Mouse (Mus musculus) heart, embryonic 15.5 days (tissue): ENCODE data around the gene Calcr. TPM values are rescaled to one million over a fixed set of nuclear protein-coding genes. Genes with fewer than 3 reads are reported as not detected.
"Not testable (repeated sequence)": the region's sequence is repeated elsewhere in the genome, so short reads cannot be mapped to it uniquely, and the experiment has no call there.

Experiments used
- ATAC-seq: fragments of 200-750 bp; cut with Nextera tagmentation; replicated peaks from 2 replicates; pipeline ENCODE4 v1.8.0; 2017; ENCODE audit warnings: low read depth, moderate TSS enrichment; ENCODE audit not compliant: insufficient number of reproducible peaks, insufficient read depth, low FRiP score
- H3K27ac ChIP-seq: fragments of 300-500 bp; sonication (generic); 2 replicates; pipeline ENCODE4 v1.5.1; 2015; ENCODE audit warnings: mild to moderate bottlenecking, inconsistent platforms
- H3K27me3 ChIP-seq: fragments of 300-500 bp; sonication (generic); 2 replicates; pipeline ENCODE4 v1.6.1; 2015; ENCODE audit warnings: inconsistent platforms
- H3K36me3 ChIP-seq: fragments of 300-500 bp; sonication (generic); 2 replicates; pipeline ENCODE4 v1.6.1; 2015; ENCODE audit warnings: mild to moderate bottlenecking, inconsistent platforms
- H3K4me1 ChIP-seq: fragments of 300-500 bp; sonication (generic); replicated peaks from 2 replicates; pipeline ENCODE4 v1.6.1; 2015; ENCODE audit warnings: inconsistent platforms
- H3K4me2 ChIP-seq: fragments of 300-500 bp; sonication (generic); 2 replicates; pipeline ENCODE4 v1.6.1; 2015; ENCODE audit warnings: inconsistent platforms, mild to moderate bottlenecking, moderate library complexity
- H3K4me3 ChIP-seq: fragments of 300-500 bp; sonication (generic); 2 replicates; pipeline ENCODE4 v1.5.1; 2015; ENCODE audit warnings: mild to moderate bottlenecking, inconsistent platforms
- H3K9ac ChIP-seq: fragments of 300-500 bp; sonication (generic); 2 replicates; pipeline ENCODE4 v1.6.1; 2015; ENCODE audit warnings: mild to moderate bottlenecking, inconsistent platforms
- H3K9me3 ChIP-seq: fragments of 300-500 bp; sonication (generic); replicated peaks from 2 replicates; pipeline ENCODE4 v1.6.1; 2016; ENCODE audit warnings: inconsistent platforms
- WGBS: fragments of 180-500 bp; shearing (Covaris S2); methylation state at CpG from one replicate; pipeline ENCODE4 v1.1.7; 2015; ENCODE audit warnings: mixed read lengths; 5-methylcytosine and 5-hydroxymethylcytosine counted together
- polyA plus RNA-seq: library from polyadenylated mRNA; unstranded; fragments of >200 nt; fragmentation: Nextera tagmentation; extraction: Ambion mirVana; gene quantifications from 2 replicates; pipeline ENCODE4 v1.2.1, GENCODE M21; 2015

Calcr gene
- polyA plus RNA-seq = 0.13 and 0.21 TPM in 2 replicates

GRCm38 (mm10) chr6:3764230-3764764 is at the start of gene Calcr:
Gene Calcr (minus strand): TSS chr6:3764714.
- WGBS = 3% methylated on average over 12 of the region's 12 CpGs
- H3K9ac ChIP-seq = no peak within 1 kb of the TSS

GRCm38 (mm10) chr6:3767485-3767884 is 3.0 kb upstream of the Calcr start:
- Histone ChIP-seq H3K27ac (no peak overlapping the region), H3K4me2 (no peak overlapping the region), H3K9me3 (no peaks in the 10 kb centered on the region), H3K27me3 (peaks cover 43% of the 10 kb centered on the region), H3K4me1 (peaks cover 10% of the 10 kb centered on the region), H3K4me3 (no peak overlapping the region), H3K36me3 (no peaks in the 10 kb centered on the region), H3K9ac (no peak overlapping the region)
- WGBS = 84% methylated on average over 2 of the region's 2 CpGs
- no peak for ATAC-seq

More at GRCm38 (mm10) chr6:3764230-3764764, at the start of gene Calcr:
- Histone ChIP-seq H3K4me3 (peak within 1 kb of the TSS; percentile 53), H3K36me3 (no peaks in the 10 kb centered on the region), H3K27me3 (peaks cover 49% of the 10 kb centered on the region), H3K27ac (no peak within 1 kb of the TSS), H3K4me2 (peak within 1 kb of the TSS; percentile 86), H3K9me3 (no peaks in the 10 kb centered on the region), H3K4me1 (peaks cover 10% of the 10 kb centered on the region)
- ATAC-seq = no peak

- H3K27me3 ChIP-seq = peaks cover 49% of the 10 kb centered on the region
- no peak overlapping the region for H3K27ac ChIP-seq
- H3K9ac ChIP-seq = no peak overlapping the region
- H3K4me2 ChIP-seq = peak overlapping the region; percentile 86
- no peaks in the 10 kb centered on the region for H3K9me3 ChIP-seq
- H3K4me1 ChIP-seq = peaks cover 10% of the 10 kb centered on the region
- ATAC-seq = no peak
- 0% methylated on average over 37 of the region's 39 CpGs for WGBS
- H3K4me3 ChIP-seq = peak overlapping the region; percentile 53
- H3K36me3 ChIP-seq = no peaks in the 10 kb centered on the region
These were observed 1.1 kb downstream of the Calcr start for GRCm38 (mm10) chr6:3763171-3763967.

- Histone ChIP-seq H3K9me3 (no peaks in the 10 kb centered on the region), H3K27ac (no peak overlapping the region), H3K9ac (no peak overlapping the region), H3K4me2 (no peak overlapping the region), H3K4me3 (no peak overlapping the region), H3K36me3 (no peaks in the 10 kb centered on the region), H3K27me3 (no peaks in the 10 kb centered on the region), H3K4me1 (no peaks in the 10 kb centered on the region)
- no peak for ATAC-seq
- WGBS = 67% methylated on average over 3 of the region's 3 CpGs
These were observed 12.9 kb downstream of the Calcr start for GRCm38 (mm10) chr6:3751576-3751975.

- 77% methylated on average over 5 of the region's 5 CpGs for WGBS
- Histone ChIP-seq H3K9ac (no peak overlapping the region), H3K4me1 (no peaks in the 10 kb centered on the region), H3K4me3 (no peak overlapping the region), H3K27me3 (no peaks in the 10 kb centered on the region), H3K4me2 (no peak overlapping the region), H3K36me3 (no peaks in the 10 kb centered on the region), H3K9me3 (no peaks in the 10 kb centered on the region), H3K27ac (no peak overlapping the region)
- ATAC-seq = no peak
These were observed 14.9 kb downstream of the Calcr start for GRCm38 (mm10) chr6:3749624-3750023.

GRCm38 (mm10) chr6:3745546-3745945 is 19.0 kb downstream of the Calcr start:
- Histone ChIP-seq H3K9me3 (no peaks in the 10 kb centered on the region), H3K4me3 (no peak overlapping the region), H3K4me2 (no peak overlapping the region), H3K9ac (no peak overlapping the region), H3K27me3 (no peaks in the 10 kb centered on the region), H3K4me1 (no peaks in the 10 kb centered on the region), H3K27ac (no peak overlapping the region), H3K36me3 (no peaks in the 10 kb centered on the region)
- WGBS = 31% methylated on average over 2 of the region's 2 CpGs
- ATAC-seq = no peak

GRCm38 (mm10) chr6:3741996-3742713 is 22.4 kb downstream of the Calcr start:
- ATAC-seq = no peak
- H3K36me3 ChIP-seq = no peaks in the 10 kb centered on the region
- H3K9ac ChIP-seq = no peak overlapping the region
- no peak overlapping the region for H3K4me3 ChIP-seq
- H3K4me1 ChIP-seq = no peaks in the 10 kb centered on the region
- H3K9me3 ChIP-seq = no peaks in the 10 kb centered on the region
- no peak overlapping the region for H3K4me2 ChIP-seq
- 59% methylated on average over 7 of the region's 7 CpGs for WGBS
- no peak overlapping the region for H3K27ac ChIP-seq
- H3K27me3 ChIP-seq = no peaks in the 10 kb centered on the region

GRCm38 (mm10) chr6:3741296-3741695 is 23.2 kb downstream of the Calcr start:
- H3K4me2 ChIP-seq = 0 out of 2 replicates have a peak overlapping the region, but pooled peaks have one; percentile 15

GRCm38 (mm10) chr6:3730246-3730867 is 34.2 kb downstream of the Calcr start:
- no peak for ATAC-seq
- no peak overlapping the region for H3K9ac ChIP-seq
- no peak overlapping the region for H3K4me2 ChIP-seq
- WGBS = 52% methylated on average over 4 of the region's 4 CpGs
- no peaks in the 10 kb centered on the region for H3K27me3 ChIP-seq
- H3K4me3 ChIP-seq = no peak overlapping the region
- no peaks in the 10 kb centered on the region for H3K36me3 ChIP-seq
- H3K27ac ChIP-seq = no peak overlapping the region
- no peaks in the 10 kb centered on the region for H3K9me3 ChIP-seq
- no peaks in the 10 kb centered on the region for H3K4me1 ChIP-seq

More at GRCm38 (mm10) chr6:3741296-3741695, 23.2 kb downstream of the Calcr start:
- ATAC-seq = no peak
- 40% methylated on average over 11 of the region's 11 CpGs for WGBS
- Histone ChIP-seq H3K9ac (no peak overlapping the region), H3K4me1 (no peaks in the 10 kb centered on the region), H3K36me3 (no peaks in the 10 kb centered on the region), H3K27ac (no peak overlapping the region), H3K9me3 (no peaks in the 10 kb centered on the region), H3K4me3 (no peak overlapping the region), H3K27me3 (no peaks in the 10 kb centered on the region)

GRCm38 (mm10) chr6:3688087-3688642 is 76.3 kb downstream of the Calcr start:
- no peak overlapping the region for H3K9ac ChIP-seq
- H3K4me3 ChIP-seq = no peak overlapping the region
- no peaks in the 10 kb centered on the region for H3K4me1 ChIP-seq
- ATAC-seq = no peak
- no peak overlapping the region for H3K4me2 ChIP-seq
- no peaks in the 10 kb centered on the region for H3K36me3 ChIP-seq
- no peak overlapping the region for H3K27ac ChIP-seq
- WGBS = 73% methylated on average over 7 of the region's 7 CpGs
- no peaks in the 10 kb centered on the region for H3K9me3 ChIP-seq
- H3K27me3 ChIP-seq = no peaks in the 10 kb centered on the region

GRCm38 (mm10) chr6:3678286-3678685 is 86.2 kb downstream of the Calcr start:
- not testable (repeated sequence) for H3K4me3 ChIP-seq, H3K27me3 ChIP-seq, H3K4me2 ChIP-seq, ATAC-seq, H3K27ac ChIP-seq, H3K9ac ChIP-seq, H3K9me3 ChIP-seq, H3K36me3 ChIP-seq, H3K4me1 ChIP-seq
- WGBS = 36% methylated on average over 2 of the region's 2 CpGs
